Mouse (Mus musculus) G1E (cell line): ENCODE data around the gene Bcl2l11.

Experiments used
- CTCF ChIP-seq: IDR thresholded peaks from 2 replicates; pipeline ENCODE4 v1.5.1; 2012; ENCODE audit warnings: low read depth, low read length, inconsistent platforms, mixed read lengths
- GATA1 ChIP-seq: IDR thresholded peaks from 2 replicates; pipeline ENCODE4 v1.6.1; 2012; ENCODE audit warnings: borderline replicate concordance, low read length, inconsistent platforms, mixed read lengths
- GATA2 ChIP-seq: IDR thresholded peaks from 2 replicates; pipeline ENCODE4 v1.6.1; 2012; ENCODE audit warnings: low read depth, low read length, inconsistent platforms, borderline replicate concordance
- POLR2AphosphoS5 ChIP-seq: IDR thresholded peaks from 2 replicates; pipeline ENCODE4 v1.6.1; 2012; ENCODE audit warnings: low read depth, low read length, inconsistent platforms; ENCODE audit not compliant: insufficient replicate concordance
- TAL1 ChIP-seq: conservative IDR thresholded peaks from 2 replicates; pipeline ENCODE4 v1.6.1; 2012; ENCODE audit warnings: low read depth, low read length, inconsistent platforms, mixed read lengths

GRCm38 (mm10) chr2:128190196-128190595 lies 64.4 kb downstream of the Bcl2l11 start:
- TF ChIP-seq CTCF (no peak), GATA1 (no peak), POLR2AphosphoS5 (no peak), GATA2 (no peak), TAL1 (no peak)
